ENCODE assay signal across 11 mouse cellular contexts in the genomic region with DNA sequence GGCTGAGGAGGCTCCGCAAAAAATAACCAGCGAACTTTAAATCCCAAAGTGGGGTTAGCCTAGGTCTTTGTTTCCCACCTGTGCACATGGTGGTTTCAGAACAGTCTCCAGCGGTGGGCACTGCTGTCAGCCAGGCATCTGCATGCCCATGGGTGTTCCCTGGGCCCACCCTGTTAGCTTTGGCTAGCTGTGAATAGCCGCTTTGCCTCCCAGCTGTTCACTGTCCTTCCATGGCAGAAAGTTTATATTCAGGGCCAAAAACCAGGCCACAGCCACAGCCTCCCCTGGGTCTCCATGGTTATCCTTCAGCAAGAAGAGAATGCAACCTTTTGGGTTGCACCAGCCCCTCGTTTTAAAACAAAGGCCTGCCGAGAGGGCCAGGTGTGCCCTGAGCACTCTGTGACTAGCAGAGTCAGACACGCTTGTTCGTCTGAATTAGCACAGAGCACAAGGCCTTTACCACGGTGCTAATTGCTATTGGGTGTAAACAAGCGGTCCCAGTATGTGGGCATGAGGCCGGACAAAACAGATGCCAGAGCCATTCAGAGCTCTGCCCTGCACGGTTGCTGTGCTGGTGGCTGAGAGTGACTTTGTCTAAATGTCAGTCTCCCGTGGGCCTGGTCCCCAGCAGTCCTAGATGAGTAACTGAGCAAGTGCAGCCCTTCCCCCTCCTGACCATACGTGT.
DNase-seq lines count a peak whose midpoint lies in the region.
"Had no signal": no experiment of that assay in that cellular context is flagged by ENCODE, and none has a peak within 500 bp of the region (broad histone marks: within the 10 kb centered on the region; RNA-seq: fewer than 3 reads in every experiment).

No protein-coding gene starts in this region.

- H3K4me3 ChIP-seq in midbrain, embryonic 10.5 days, result no peak overlapping the region
- H3K4me3 ChIP-seq: kidney, embryonic 15.5 days had no signal

- H3K4me1 ChIP-seq in midbrain, embryonic 10.5 days, result peaks cover 19% of the 10 kb centered on the region
- H3K4me1 ChIP-seq: kidney, embryonic 15.5 days had no signal

- peak overlapping the region; percentile 71 for H3K27ac ChIP-seq in midbrain, embryonic 10.5 days (replicated peaks)
- H3K27ac ChIP-seq: kidney, embryonic 15.5 days had no signal

- H3K27me3 ChIP-seq in midbrain, embryonic 10.5 days (ENCODE audit: low read depth, poor library complexity, severe bottlenecking), result peaks cover 45% of the 10 kb centered on the region
- H3K27me3 ChIP-seq: kidney, embryonic 15.5 days; Patski had no signal

- no peaks in the 10 kb centered on the region for H3K36me3 ChIP-seq in midbrain, embryonic 10.5 days
- H3K36me3 ChIP-seq: kidney, embryonic 15.5 days had no signal

- no peaks in the 10 kb centered on the region for H3K9me3 ChIP-seq in midbrain, embryonic 10.5 days (replicated peaks)
- H3K9me3 ChIP-seq: kidney, embryonic 15.5 days had no signal

- WGBS in midbrain, embryonic 10.5 days, result 37% methylated on average over 14 of the region's 14 CpGs

- DNase-seq in layer of hippocampus, postnatal 10 days (ENCODE audit: low spot score in 2 of 2), result peak; percentile 12 to 15
- no peak for DNase-seq in layer of hippocampus, adult 9-11 months
- peak; percentile 35 for DNase-seq in forelimb bud, embryonic 11.5 days (ENCODE audit: low read depth, low spot score)
- peak; percentile 71 for DNase-seq in midbrain, embryonic 10.5 days (ENCODE audit: low spot score)
- peak; percentile 66 for DNase-seq in retina, postnatal 1 day
- no peak for DNase-seq in spleen, adult 12 weeks (ENCODE audit: low spot score)
- DNase-seq in spleen, postnatal 36 days (ENCODE audit: low spot score in 2 of 2), result no peak
- DNase-seq in liver, result no peak
- DNase-seq: lung, postnatal 36 days had no signal

Comparison
In these comparisons a context has a peak if more than half of its experiments do, and no peak if none do; other contexts are left out.
1. DNase-seq: peak in layer of hippocampus, postnatal 10 days (2 of 2), forelimb bud, embryonic 11.5 days (single experiment), midbrain, embryonic 10.5 days (single experiment) and retina, postnatal 1 day (single experiment); none in layer of hippocampus, adult 9-11 months (single experiment), spleen, adult 12 weeks (single experiment), spleen, postnatal 36 days (0 of 2) and liver (single experiment).